Comparison of ENCODE assay signal across 17 mouse cellular contexts in the genomic region with DNA sequence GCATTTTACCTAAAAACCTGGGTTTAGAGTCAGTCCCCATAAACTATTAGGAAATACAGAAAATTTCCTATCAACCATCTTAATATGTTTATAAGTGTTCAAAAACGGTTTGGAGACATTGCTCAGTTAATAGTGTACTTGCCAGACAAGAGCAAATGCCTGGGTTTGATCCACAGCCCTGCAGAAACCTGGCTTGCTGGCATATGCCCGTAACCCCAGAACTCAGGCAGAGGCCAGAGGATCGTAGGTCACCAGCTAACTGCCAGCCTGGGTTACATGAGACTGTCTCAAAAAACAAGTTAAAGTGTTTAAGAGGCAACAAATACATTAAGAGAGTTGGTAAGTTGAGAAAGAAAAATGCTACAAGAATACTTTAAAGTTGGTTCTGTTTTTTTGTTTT. TPM values are rescaled to one million over a fixed set of nuclear protein-coding genes. Genes with fewer than 3 reads are reported as not detected.
A peak's percentile ranks its signal among the peaks of the same experiment; 100 is the strongest.
DNase-seq lines count a peak whose midpoint lies in the region; TF ChIP-seq lines count a peak whose summit lies in the region.
"Had no signal": no experiment of that assay in that cellular context is flagged by ENCODE, and none has a peak within 500 bp of the region (broad histone marks: within the 10 kb centered on the region; RNA-seq: fewer than 3 reads in every experiment).

No protein-coding gene starts in this region.

- TF ChIP-seq POLR2A in embryonic fibroblast, embryonic 13.5 days (IDR thresholded peaks at IDR 0.05; ENCODE audit: low read depth, low read length): no peak

- peaks cover 16% of the 10 kb centered on the region for H3K4me1 ChIP-seq in embryonic fibroblast, embryonic 13.5 days (ENCODE audit: control insufficient read depth, insufficient read depth, low read length)

- no peak overlapping the region for H3K4me3 ChIP-seq in embryonic fibroblast, embryonic 13.5 days (ENCODE audit: insufficient read depth, low read length)
- H3K4me3 ChIP-seq: heart, embryonic 12.5 days; heart, embryonic 15.5 days had no signal

- no peak for TF ChIP-seq CTCF in embryonic fibroblast, embryonic 13.5 days (IDR thresholded peaks at IDR 0.05; ENCODE audit: borderline replicate concordance, insufficient read depth, low read length)

- DNase-seq in gastrocnemius, adult 18-20 months (ENCODE audit: low spot score): peak; percentile 25
- DNase-seq in gastrocnemius, postnatal 4 days (ENCODE audit: low spot score in 2 of 2): no peak
- peak; percentile 27 for DNase-seq in heart, adult 11 months
- no peak for DNase-seq in heart, postnatal 25 days (ENCODE audit: low spot score)
- no peak for DNase-seq in left cerebral cortex, postnatal 10 days (ENCODE audit: extremely low spot score in 1 of 2, low spot score in 2 of 2)
- DNase-seq: cerebellum, adult 18-20 months; cerebellum, adult 9-10 months; cerebellum, postnatal 14 days; forebrain, postnatal 0 days; heart, adult 18-20 months; heart, postnatal 10 days; heart, postnatal 4 days had no signal

- intact Hi-C loops in heart, postnatal 25 days (cut with DNase I): loop anchor here (5.0 kb wide), 1 partner anchor 48 kb away; no protein-coding TSS in a partner anchor
- intact Hi-C loops in left cerebral cortex, postnatal 10 days (cut with DNase I): no loop called here

- peak overlapping the region; percentile 94 for H3K27ac ChIP-seq in embryonic fibroblast, embryonic 13.5 days (ENCODE audit: insufficient read depth, low read length)
- H3K27ac ChIP-seq: heart, embryonic 15.5 days; hindbrain, embryonic 14.5 days; hindbrain, postnatal 0 days had no signal

RNA-seq across cellular contexts. Expression of a gene that starts 20.9 kb away (rescaled TPM):
- total RNA-seq in gastrocnemius, adult 18-20 months (2021): 10 to 100 TPM; 31.4 to 31.5 TPM
- 10 to 100 TPM; 36.3 to 39.9 TPM for total RNA-seq in gastrocnemius, postnatal 4 days (2021)
- total RNA-seq in heart, postnatal 25 days (2021): 10 to 100 TPM; 69.9 to 70.4 TPM
- 14.2 and 17.3 TPM in 2 replicates for polyA plus RNA-seq in embryonic fibroblast, embryonic 13.5 days (2011; ENCODE audit: insufficient read length, low read depth, missing spikeins)
- 10 to 100 TPM; 20.8 to 22.6 TPM for total RNA-seq in left cerebral cortex, postnatal 10 days (2021)

RNA-seq across cellular contexts. Expression of a gene that starts 21.0 kb away (rescaled TPM):
- 10 to 100 TPM in 1 of 2 experiments, 1 to 10 TPM in 1; 9.5 to 12.1 TPM for total RNA-seq in gastrocnemius, adult 18-20 months (2021)
- 10 to 100 TPM; 20.6 to 27.9 TPM for total RNA-seq in gastrocnemius, postnatal 4 days (2021)
- 10 to 100 TPM; 16.0 to 18.0 TPM for total RNA-seq in heart, postnatal 25 days (2021)
- 76.3 and 89.7 TPM in 2 replicates for polyA plus RNA-seq in embryonic fibroblast, embryonic 13.5 days (2011; ENCODE audit: insufficient read length, low read depth, missing spikeins)
- 10 to 100 TPM; 42.8 to 44.3 TPM for total RNA-seq in left cerebral cortex, postnatal 10 days (2021)

Comparison
In these comparisons a context has a peak if more than half of its experiments do, and no peak if none do; other contexts are left out.
1. DNase-seq: peak in gastrocnemius, adult 18-20 months (single experiment) and heart, adult 11 months (single experiment); none in gastrocnemius, postnatal 4 days (0 of 2), heart, postnatal 25 days (single experiment) and left cerebral cortex, postnatal 10 days (0 of 2).